Mouse (Mus musculus) monocyte, adult 5-6 weeks (primary cell): ENCODE results near the gene Gm8773. TPM values are rescaled to one million over a fixed set of nuclear protein-coding genes. Genes with fewer than 3 reads are reported as not detected.

ENCODE experiments used
- ATAC-seq: fragments of 153-309, 156-312 bp; replicated peaks from 2 replicates; pipeline ENCODE4 v1.8.0; 2017; ENCODE audit warnings: mild to moderate bottlenecking; ENCODE audit not compliant: low TSS enrichment, insufficient number of reproducible peaks, severe bottlenecking, poor library complexity, low FRiP score
- total RNA-seq: library from RNA; stranded (forward); fragments of 200-1000, 200-491, 200-594 nt; gene quantifications from 3 replicates; pipeline ENCODE4 v1.2.3, GENCODE M21; 2017

Gene Gm8773
- total RNA-seq = not detected in 3 replicates

DNA sequence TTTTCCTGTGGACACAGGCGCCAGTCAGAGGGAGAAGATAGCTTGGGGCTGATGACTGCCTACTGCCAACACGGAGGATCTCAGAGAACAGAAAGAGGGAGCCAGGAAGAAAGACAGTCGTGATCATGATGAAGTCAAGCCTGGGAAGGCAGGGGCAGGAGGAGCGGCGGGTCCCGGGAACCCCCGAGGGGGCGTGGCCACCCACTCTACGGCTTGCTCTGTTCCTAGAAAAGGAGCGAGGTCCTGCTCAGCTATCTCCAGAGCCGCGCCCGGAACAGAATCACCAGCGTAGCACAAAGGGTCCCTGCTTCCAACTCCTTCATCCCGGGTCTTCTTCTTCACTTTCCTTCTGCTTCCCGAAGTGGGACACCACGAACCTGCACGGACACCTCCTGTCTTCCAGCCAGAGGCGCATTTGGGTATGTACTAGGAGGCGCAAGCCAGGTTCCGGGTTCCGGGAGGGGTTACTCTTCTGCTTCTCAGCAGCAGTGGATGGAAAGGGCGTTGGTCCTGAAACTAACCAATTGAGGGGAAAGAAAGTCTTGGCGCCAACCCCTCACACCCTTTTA is at the start of gene Gm8773:
Gene Gm8773, plus strand, starts transcription at position 51 of the 569 bp plus-strand sequence.
- no peak for ATAC-seq

DNA sequence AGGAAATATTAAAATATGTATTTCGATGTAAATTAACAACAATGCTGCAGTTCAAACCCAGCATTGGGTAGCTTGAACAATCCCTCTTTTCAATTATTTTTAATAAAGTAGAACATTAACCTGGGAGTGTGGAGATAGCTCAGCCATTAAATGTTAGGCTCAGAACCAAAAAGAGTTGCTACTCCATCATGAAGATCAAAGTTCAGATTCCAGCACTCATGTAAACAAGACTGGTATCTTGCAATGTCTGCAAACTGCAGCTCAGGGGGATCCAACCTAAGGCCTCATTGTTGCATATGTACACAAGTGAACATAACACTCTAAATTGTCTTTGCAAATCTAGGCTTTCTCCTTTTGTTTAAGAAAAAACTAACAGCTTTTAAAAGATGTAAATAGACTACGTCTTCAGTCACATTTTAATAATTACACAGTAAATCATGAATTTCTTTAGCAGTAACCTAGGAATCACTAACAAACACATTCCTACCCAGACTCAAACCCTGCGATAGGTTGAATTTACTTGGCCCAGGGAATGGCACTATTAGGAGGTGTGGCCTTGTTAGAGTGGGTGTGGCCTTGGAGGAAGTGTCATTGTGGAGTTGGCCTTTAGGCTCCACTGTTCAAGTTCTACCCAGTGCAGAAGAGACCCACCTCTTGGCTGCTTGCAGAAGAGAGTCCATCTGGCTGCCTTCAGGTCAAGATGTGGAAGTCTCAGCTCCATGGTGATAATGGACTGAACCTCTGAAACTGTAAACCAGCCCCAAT is 39.8 kb upstream of the Gm8773 start:
- ATAC-seq = no peak

DNA sequence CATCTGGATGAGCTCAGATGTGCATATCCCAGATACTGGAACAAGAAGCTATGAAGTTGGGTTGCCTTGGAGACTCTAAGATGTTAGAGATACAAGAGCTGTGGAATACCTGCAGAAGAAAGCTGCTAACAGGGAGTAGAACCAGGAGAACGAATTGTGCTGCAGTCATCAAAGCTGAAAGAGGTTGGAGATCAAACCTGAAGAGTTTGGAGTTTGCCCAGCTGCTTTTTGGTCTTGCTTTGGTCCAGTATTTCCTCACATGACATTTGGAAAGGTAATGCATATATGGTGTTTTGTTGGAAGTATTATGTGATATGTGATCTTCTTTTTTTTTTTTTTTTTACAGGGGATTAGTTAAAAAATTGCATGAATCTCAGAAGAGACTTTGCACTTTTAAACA is 37.5 kb upstream of the Gm8773 start:
- no peak for ATAC-seq

GRCm38 (mm10) chr5:5539771-5540170 is 33.8 kb upstream of the Gm8773 start:
- ATAC-seq = no peak

DNA sequence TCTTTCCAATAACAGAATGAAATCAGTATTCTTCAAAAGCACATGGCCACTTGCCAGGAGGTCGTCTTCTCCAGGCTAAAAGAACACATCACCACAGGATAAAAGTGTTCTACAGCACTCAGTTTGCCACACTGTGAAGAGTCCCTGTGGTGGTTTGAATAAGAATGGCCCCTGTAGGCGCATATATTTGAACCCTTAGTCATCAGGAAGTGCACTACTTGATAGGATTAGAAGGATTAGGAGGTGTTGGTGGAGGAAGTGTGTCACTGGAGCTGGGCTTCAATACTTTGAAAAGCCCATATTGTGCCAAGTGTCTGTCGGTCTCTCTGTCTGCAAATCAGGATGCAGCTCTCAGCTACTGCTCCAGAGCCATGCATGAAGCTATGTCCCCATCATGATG is 33.2 kb upstream of the Gm8773 start:
- ATAC-seq = no peak

DNA sequence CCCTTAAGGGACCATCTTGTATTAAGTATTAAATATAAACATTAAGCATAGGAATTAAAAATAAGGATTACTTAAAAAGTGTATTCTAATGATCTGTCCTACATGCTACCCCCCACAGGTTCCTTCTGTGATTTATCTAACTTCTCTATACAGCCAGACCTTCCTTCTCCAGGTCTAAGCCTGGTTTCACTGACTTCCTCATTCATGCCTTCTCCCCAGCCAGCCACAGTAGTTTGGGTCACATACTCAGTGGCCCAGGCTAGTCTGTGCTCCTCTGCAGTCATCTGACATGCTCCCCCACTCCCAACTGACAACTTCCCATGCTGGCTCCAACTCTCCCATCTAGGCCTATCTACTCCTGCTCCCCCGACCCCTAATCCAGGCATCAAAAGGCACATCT is 22.5 kb upstream of the Gm8773 start:
- no peak for ATAC-seq

DNA sequence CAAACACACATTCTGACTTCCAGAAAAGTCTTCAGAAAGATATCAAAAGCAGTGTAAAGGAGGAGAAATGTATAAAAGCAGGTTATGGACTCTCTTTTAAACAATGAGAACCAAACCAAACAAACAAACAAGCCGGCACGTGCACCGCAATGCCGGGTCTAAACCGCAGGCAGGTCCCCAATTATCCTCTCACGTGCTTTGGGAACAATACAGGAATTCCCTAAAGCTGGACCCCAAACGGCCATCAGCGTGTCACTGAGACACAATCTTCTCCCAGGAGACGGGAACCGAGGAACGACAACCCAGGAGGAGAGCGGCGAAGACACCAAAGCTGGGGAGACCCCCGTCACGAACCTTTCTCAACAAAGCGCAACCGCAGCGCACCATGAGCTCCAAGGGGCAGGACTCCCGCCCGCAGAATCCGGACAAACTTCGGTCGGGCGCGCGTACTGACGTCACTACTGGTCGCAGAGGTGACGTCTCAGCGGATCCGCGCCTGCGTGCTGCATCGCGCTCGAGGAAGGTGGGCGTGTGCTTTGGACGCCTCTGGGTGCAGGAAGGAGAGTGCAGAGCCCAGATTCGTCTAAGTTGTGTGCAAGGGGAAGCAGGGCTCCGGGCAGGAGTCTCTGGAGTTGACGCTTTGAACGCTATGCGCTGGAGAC is 14.4 kb upstream of the Gm8773 start, which contains the start of gene Gtpbp10:
Gene Gtpbp10, minus strand, starts transcription at position 460 of the 662 bp plus-strand sequence.
- ATAC-seq = peak; percentile 97

DNA sequence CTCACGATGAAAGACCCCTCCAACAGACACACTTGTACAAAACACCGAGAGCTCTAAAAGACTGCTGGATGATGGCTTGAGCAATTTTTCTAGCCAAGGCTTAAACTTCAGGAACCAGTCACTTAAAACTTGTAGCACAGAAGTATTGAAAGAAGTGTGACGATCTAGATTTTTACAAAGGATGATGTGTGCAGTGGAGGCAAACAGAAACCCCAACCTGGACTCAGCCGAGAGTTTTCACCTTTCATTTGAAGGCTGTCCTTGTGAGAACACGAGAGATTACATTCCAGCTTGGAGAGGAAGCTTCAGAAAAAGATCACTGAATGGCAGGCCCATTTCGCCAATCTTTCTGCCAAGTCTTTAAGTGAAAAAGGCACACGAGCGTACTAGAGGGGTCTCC is 13.8 kb upstream of the Gm8773 start:
- ATAC-seq = no peak

- ATAC-seq = no peak
Measured at GRCm38 (mm10) chr5:5561041-5561706, 12.4 kb upstream of the Gm8773 start.

DNA sequence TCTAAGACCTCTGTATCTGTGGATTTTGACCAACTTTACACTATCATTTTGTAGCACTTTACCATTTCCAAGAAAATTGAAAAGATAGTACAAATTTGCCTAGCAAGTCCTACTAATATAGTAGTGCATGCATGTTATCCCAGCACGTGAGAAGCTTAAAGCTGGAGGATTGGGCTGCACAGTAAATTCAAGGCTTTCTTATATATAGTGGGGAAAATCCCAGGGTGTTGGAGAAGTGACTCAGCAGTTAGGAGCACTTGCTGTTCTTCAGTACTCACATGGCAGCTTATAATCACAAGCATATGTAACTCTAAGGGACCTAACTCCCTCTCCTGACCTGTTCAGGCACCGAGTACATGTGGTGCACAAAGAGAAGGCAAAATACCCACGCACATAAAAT is 11.2 kb upstream of the Gm8773 start:
- no peak for ATAC-seq

- ATAC-seq = no peak
Measured at GRCm38 (mm10) chr5:5587686-5588085, 14.1 kb downstream of the Gm8773 start.

- ATAC-seq = no peak
Measured at GRCm38 (mm10) chr5:5610540-5610939, 36.9 kb downstream of the Gm8773 start.

DNA sequence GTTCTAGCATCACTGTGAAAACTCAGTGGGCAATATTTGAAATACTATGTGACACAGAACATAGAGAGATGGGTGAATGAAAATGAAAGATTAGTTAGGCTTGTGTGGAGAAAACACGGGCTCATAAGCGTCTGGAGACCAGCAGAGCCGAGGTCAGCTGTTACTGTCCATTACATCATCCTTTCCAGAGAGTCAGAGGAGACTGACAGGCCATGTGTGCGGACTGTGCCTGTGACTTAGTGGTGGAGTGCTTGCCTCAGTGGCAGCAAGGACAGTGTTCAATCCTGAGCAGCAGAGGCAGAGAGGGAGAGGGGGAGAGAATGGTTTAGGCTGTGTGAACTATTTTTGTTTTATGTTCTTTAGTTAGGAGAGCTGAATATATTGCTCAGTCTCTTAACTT is 44.7 kb downstream of the Gm8773 start:
- no peak for ATAC-seq

DNA sequence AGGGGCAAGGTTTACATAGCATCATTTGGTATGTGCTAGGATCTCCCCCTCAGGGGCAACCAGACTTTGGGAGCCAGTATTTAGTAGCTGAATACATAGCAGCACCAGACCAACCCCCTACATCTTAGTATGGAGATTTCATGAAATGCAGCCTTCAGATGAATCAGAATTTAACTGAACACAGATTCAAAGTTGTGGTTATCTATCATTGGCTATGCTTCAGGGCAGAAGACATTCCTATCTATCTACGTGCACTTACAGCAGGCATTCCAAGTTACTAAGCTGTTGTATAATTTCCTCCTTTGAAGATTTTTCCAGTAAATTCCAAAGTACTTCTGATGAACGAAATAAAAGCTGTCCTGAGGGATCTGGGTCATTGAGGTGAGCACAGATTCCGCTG is 51.9 kb downstream of the Gm8773 start:
- ATAC-seq = no peak

Other genes with a start within 250 kb of the Gm8773 start
- 28.1 to 79.9 TPM (median 43.7 TPM) in 3 replicates for gene Cdk14, start 153.5 kb upstream of the Gm8773 start, total RNA-seq
- not detected in 3 replicates for gene 1700015F17Rik, start 94.7 kb upstream of the Gm8773 start, total RNA-seq
- 1.6 to 2.1 TPM (median 2.0 TPM) in 3 replicates for gene Cldn12, start 58.8 kb upstream of the Gm8773 start, total RNA-seq
- 9.5 to 19.4 TPM (median 17.9 TPM) in 3 replicates for gene Gtpbp10, start 14.3 kb upstream of the Gm8773 start, total RNA-seq
- 3.4 to 3.6 TPM in 2 of 3 replicates, not detected in the other for gene Cfap69, start 90.4 kb downstream of the Gm8773 start, total RNA-seq
- gene Steap2, start 120.8 kb downstream of the Gm8773 start, total RNA-seq = not detected in 3 replicates
- gene Steap1, start 175.5 kb downstream of the Gm8773 start, total RNA-seq = not detected in 3 replicates